Mouse (Mus musculus): Measurements from ENCODE around the gene Usp35.

- TF ChIP-seq CTCF (IDR thresholded peaks at IDR 0.05; ENCODE audit: control insufficient read depth, insufficient read depth, insufficient replicate concordance, low read depth, low read length) (no peak), POLR2A (IDR thresholded peaks at IDR 0.05; ENCODE audit: control insufficient read depth, low read depth, low read length) (no peak)
These were observed 60.8 kb downstream of the Usp35 start for GRCm38 (mm10) chr7:97271068-97271467.

Measured in testis, adult 2 months (tissue).